Mouse (Mus musculus) left cerebral cortex, adult 6 months (tissue): Measurements from ENCODE around the gene Fmo6. TPM values are rescaled to one million over a fixed set of nuclear protein-coding genes. Genes with fewer than 3 reads are reported as not detected.

Experiments
- long read RNA-seq, 2 experiments: library from polyadenylated mRNA; unstranded; transcript quantifications; one replicate each; pipeline ENCODE4 v2.0.0; 2019 to 2020
- polyA plus RNA-seq: library from polyadenylated mRNA; unstranded; fragments of <200 nt; fragmentation: Nextera tagmentation; gene quantifications from 2 replicates; pipeline ENCODE4 v1.2.3, GENCODE M21; 2021

Gene Fmo6
- not detected in 2 replicates for polyA plus RNA-seq
- long read RNA-seq, experiment 1 = 0 reads
- long read RNA-seq, experiment 2 = 0 reads

DNA sequence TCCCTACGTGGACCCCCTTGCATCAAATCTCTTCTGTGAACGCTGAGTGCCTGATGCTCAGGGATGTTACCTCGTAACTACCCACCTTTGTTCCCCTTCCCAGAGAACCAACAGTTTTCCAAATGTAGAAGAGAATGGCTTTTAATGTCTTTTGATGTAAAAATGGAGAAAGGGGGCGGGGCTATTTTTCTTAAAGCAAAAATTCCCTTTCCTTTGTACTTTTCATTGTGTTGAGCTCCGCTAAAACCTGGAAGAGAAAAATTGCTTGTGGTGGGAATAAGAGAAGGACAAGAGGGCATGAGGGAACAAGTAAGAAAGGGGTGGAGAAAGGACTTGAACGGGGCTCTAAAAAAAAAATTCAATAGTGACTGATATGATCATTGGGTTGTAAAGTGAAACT lies at the start of gene Fmo6:
Gene Fmo6 (minus strand): TSS at position 101 of the 400 bp plus-strand sequence.

DNA sequence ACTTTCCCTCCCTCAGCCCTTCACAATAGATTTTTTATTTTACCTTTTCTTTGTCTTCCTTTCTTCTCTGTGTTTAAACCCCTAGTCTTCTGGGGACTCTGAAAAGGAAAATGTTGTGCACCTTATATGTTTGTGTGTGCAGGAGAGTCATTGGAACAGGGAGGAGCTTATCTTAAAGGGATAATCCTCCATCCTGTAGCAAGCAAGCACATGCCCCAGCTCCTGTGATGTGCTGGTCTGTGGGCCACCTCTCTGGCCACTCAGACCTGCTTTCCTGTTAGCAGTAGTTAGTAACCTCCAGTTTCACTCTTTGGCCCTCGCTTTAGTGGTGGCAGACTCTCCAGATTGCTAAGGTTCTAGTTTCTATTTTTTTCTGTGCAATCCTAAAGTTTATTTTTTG lies 47.1 kb upstream of the Fmo6 start, which contains the start of gene Fmo3:
Gene Fmo3 (minus strand): TSS at position 101 of the 400 bp plus-strand sequence.

DNA sequence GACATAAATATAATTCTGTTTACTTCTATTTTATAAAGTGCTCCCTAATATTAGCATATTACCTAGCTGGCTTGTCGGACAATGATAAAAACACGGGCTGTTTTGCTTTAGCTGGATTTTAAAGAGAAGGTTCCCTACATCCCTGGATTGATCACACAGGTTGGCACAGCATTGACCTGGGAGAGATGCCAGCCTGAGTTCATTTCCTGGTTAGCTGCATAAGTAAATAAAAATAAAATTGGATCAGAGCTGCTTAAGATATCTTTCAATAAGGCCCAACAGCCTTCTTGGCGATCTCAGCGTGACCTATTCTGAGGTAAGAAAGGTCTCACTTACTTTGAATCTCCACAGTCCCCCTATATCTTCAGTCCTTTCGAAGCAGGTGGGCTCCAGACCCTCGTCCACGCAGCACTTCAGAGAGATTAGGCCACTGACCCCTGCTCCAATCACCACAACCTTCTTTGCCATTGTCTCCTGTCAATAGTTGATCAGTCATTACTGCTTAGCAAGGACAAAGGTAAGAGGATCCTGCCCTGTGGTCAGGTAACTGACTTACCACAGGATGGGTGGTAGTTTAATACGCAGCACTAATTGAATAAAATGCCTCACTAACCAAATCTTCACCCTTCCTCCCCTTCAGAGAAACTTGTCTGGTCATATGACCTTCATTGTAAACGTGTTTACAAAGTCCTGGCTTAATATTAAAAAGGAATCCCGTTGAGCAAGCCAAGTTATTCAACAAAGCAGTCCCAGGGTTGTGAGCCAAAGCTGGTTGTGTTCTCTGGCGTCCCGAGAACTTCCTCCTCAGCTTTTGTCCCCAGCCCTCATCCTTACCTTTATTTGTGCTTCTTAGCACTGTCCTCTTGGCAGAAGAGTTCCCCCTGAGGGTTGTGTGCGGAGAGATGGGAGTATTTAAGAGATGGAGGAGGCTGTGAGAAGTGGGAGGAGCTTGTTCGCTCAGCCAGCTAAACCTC lies 39.2 kb downstream of the Fmo6 start, which contains the start of gene Fmo2:
Gene Fmo2 (minus strand): TSS at position 889 of the 974 bp plus-strand sequence.

Other genes starting within 250 kb of the Fmo6 start
- gene Prrc2c, start 197.0 kb downstream of the Fmo6 start, polyA plus RNA-seq = 57.4 and 70.5 TPM in 2 replicates
- gene Fmo4, start 123.5 kb downstream of the Fmo6 start, polyA plus RNA-seq = not detected in 2 replicates
- 6.4 and 8.6 TPM in 2 replicates for gene Fmo1, start 70.9 kb downstream of the Fmo6 start, polyA plus RNA-seq
- 0.88 and 2.0 TPM in 2 replicates for gene Fmo2, start 38.8 kb downstream of the Fmo6 start, polyA plus RNA-seq
- gene Fmo3, start 47.0 kb upstream of the Fmo6 start, polyA plus RNA-seq = not detected in 2 replicates
- not detected in 2 replicates for gene Mroh9, start 148.2 kb upstream of the Fmo6 start, polyA plus RNA-seq